Mouse (Mus musculus) forebrain, embryonic 15.5 days (tissue): ENCODE measurements at regions not wholly inside any gene's neighbourhood (a gene's known extent, or its start where the extent isn't known, plus 50 kb on each side); places are given as distances from the start of the nearest gene placed in this dataset.

Experiments used
- ATAC-seq: fragments of 200-750 bp; cut with Nextera tagmentation; replicated peaks from 2 replicates; pipeline ENCODE4 v1.8.0; 2017; ENCODE audit warnings: mild to moderate bottlenecking, moderate TSS enrichment, moderate library complexity
- H3K27ac ChIP-seq: fragments of 300-500 bp; sonication (generic); replicated peaks from 2 replicates; pipeline ENCODE4 v1.5.1; 2015; ENCODE audit warnings: mild to moderate bottlenecking, inconsistent platforms
- H3K27me3 ChIP-seq: fragments of 300-500 bp; sonication (generic); 2 replicates; pipeline ENCODE4 v1.6.1; 2015; ENCODE audit warnings: inconsistent platforms
- H3K36me3 ChIP-seq: fragments of 300-500 bp; sonication (generic); 2 replicates; pipeline ENCODE4 v1.6.1; 2015; ENCODE audit warnings: mild to moderate bottlenecking, inconsistent platforms
- H3K4me1 ChIP-seq: fragments of 300-500 bp; sonication (generic); 2 replicates; pipeline ENCODE4 v1.6.1; 2015; ENCODE audit warnings: inconsistent platforms
- H3K4me2 ChIP-seq: fragments of 300-500 bp; sonication (generic); replicated peaks from 2 replicates; pipeline ENCODE4 v1.6.1; 2015; ENCODE audit warnings: mild to moderate bottlenecking, inconsistent platforms
- H3K4me3 ChIP-seq: fragments of 300-500 bp; sonication (generic); 2 replicates; pipeline ENCODE4 v1.5.1; 2015; ENCODE audit warnings: mild to moderate bottlenecking, inconsistent platforms
- H3K9ac ChIP-seq: fragments of 300-500 bp; sonication (generic); replicated peaks from 2 replicates; pipeline ENCODE4 v1.6.1; 2015; ENCODE audit warnings: mild to moderate bottlenecking, inconsistent platforms
- H3K9me3 ChIP-seq: fragments of 300-500 bp; sonication (generic); 2 replicates; pipeline ENCODE4 v1.6.1; 2016; ENCODE audit warnings: inconsistent platforms
- WGBS: fragments of 180-500 bp; shearing (Covaris S2); methylation state at CpG from one replicate; pipeline ENCODE4 v1.1.7; 2015; ENCODE audit warnings: mixed read lengths; 5-methylcytosine and 5-hydroxymethylcytosine counted together

GRCm38 (mm10) chr2:158956888-158957287, 162.3 kb downstream of the Dhx35 start:
- Histone ChIP-seq H3K27ac (peak overlapping the region; percentile 55; the same call in 1 of the 2 replicates), H3K36me3 (no peaks in the 10 kb centered on the region), H3K9me3 (no peaks in the 10 kb centered on the region), H3K27me3 (no peaks in the 10 kb centered on the region), H3K4me3 (no peak overlapping the region), H3K4me2 (no peak overlapping the region), H3K4me1 (peaks cover 11% of the 10 kb centered on the region), H3K9ac (no peak overlapping the region)
- peak; percentile 63 for ATAC-seq
- whole genome bisulfite sequencing = 32% methylated on average over 11 of the region's 11 CpGs

- Histone ChIP-seq H3K4me1 (peaks cover 8% of the 10 kb centered on the region), H3K9ac (no peak overlapping the region), H3K4me2 (no peak overlapping the region), H3K27me3 (no peaks in the 10 kb centered on the region), H3K9me3 (no peaks in the 10 kb centered on the region), H3K36me3 (no peaks in the 10 kb centered on the region), H3K27ac (peak overlapping the region; percentile 38; the same call in 1 of the 2 replicates), H3K4me3 (no peak overlapping the region)
- ATAC-seq = peak; percentile 71
- WGBS = 31% methylated on average over 6 of the region's 6 CpGs
These were observed 170.5 kb downstream of the Dhx35 start for GRCm38 (mm10) chr2:158965003-158965665.

- Histone ChIP-seq H3K27ac (no peak overlapping the region), H3K27me3 (no peaks in the 10 kb centered on the region), H3K4me3 (no peak overlapping the region), H3K4me2 (no peak overlapping the region), H3K4me1 (peaks cover 10% of the 10 kb centered on the region; the same call in 1 of the 2 replicates), H3K36me3 (no peaks in the 10 kb centered on the region), H3K9me3 (no peaks in the 10 kb centered on the region), H3K9ac (no peak overlapping the region)
- 11% methylated on average over 2 of the region's 2 CpGs for WGBS
- ATAC-seq = no peak
These were observed 177.6 kb downstream of the Dhx35 start for GRCm38 (mm10) chr2:158972178-158972577.

DNA sequence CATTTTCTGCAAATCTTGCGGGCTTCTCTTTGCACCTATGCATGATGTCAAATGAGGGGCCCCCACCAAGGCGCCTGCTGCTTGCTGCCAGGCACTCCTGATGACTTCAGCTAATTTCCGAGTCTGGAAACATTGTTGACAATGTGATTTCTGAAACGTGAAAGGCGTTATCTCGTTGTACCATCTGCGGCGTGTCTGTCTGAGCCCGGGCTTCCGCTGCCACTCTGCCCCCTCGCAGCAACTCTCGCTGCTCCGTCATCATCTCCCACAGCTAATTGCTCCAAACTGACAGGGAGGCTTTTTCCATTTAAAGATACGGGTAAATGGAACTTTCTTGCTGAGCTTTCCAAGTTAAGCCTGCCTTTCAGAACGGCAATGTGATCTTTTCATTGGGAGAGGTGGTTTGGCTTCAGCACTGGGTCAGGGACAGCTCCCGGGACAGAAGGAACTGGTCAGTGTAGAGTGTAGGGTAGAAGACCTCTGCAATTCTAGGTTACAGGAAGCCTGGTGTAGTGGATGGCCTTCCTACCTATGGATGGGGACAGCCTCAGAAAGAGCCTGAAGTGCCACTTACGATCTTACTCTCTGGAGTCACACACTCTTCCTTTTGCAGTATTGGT, 191.0 kb downstream of the Dhx35 start:
- H3K4me3 ChIP-seq = no peak overlapping the region
- no peak overlapping the region for H3K4me2 ChIP-seq

DNA sequence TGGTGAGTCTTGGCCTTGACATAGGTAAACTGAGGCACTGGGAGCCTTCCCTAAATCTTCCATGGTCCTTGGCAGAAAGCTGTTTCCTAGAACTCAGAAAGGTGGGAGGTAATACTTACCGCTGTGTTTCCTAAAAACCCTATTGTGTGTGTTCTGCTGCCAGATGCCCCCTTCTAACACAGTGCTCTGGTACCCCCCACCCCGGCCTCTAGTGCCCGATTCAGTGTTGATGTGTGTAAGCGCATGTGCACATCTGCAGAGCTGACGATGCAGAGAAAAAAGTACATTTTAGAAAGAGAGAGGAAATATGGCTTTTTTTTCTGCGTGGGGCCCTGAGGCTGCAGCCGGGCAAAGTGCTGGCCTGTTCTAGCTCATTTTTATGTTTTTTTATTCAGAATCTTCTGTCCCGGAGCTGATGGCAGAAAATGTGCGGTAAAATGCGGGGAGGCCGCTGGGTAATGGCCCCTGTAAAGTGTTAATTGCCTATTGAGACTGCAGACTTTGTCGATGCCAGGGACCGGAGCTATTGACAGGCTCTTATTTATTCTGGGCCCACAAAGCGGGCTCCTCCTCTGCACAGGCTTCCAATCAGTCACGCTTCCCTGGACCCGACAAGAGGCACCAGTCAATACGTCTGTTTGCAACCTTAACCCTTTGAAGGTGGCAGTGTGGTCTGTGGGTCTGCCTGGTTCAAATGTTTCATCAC, 208.0 kb downstream of the Dhx35 start:
- Histone ChIP-seq H3K27ac (peak overlapping the region; percentile 69), H3K4me1 (peaks cover 29% of the 10 kb centered on the region), H3K9me3 (no peaks in the 10 kb centered on the region), H3K27me3 (no peaks in the 10 kb centered on the region), H3K4me2 (peak overlapping the region; percentile 39), H3K9ac (peak overlapping the region; percentile 12; the same call in 1 of the 2 replicates), H3K36me3 (no peaks in the 10 kb centered on the region), H3K4me3 (peak overlapping the region; percentile 19)
- peak; percentile 83 for ATAC-seq
- WGBS = 2% methylated on average over 17 of the region's 17 CpGs

More for the DNA sequence above, 191.0 kb downstream of the Dhx35 start:
- no peaks in the 10 kb centered on the region for H3K27me3 ChIP-seq
- WGBS = 39% methylated on average over 17 of the region's 17 CpGs
- H3K4me1 ChIP-seq = peaks cover 8% of the 10 kb centered on the region
- 0 out of 2 replicates have a peak overlapping the region, but pooled peaks have one; percentile 33 for H3K27ac ChIP-seq
- H3K9ac ChIP-seq = no peak overlapping the region
- ATAC-seq = no peak
- H3K36me3 ChIP-seq = no peaks in the 10 kb centered on the region
- H3K9me3 ChIP-seq = no peaks in the 10 kb centered on the region

- Histone ChIP-seq H3K4me1 (peaks cover 29% of the 10 kb centered on the region), H3K27me3 (no peaks in the 10 kb centered on the region), H3K9me3 (no peaks in the 10 kb centered on the region), H3K9ac (0 out of 2 replicates have a peak overlapping the region, but pooled peaks have one; percentile 12), H3K4me2 (peak overlapping the region; percentile 39), H3K27ac (peak overlapping the region; percentile 69), H3K36me3 (no peaks in the 10 kb centered on the region), H3K4me3 (0 out of 2 replicates have a peak overlapping the region, but pooled peaks have one; percentile 19)
- 19% methylated on average over 4 of the region's 4 CpGs for WGBS
- peak; percentile 2; the same call in 1 of the 2 replicates for ATAC-seq
These were observed 208.5 kb downstream of the Dhx35 start for GRCm38 (mm10) chr2:159003187-159003497.

GRCm38 (mm10) chr2:159004417-159004816, 209.8 kb downstream of the Dhx35 start:
- H3K4me1 ChIP-seq = peaks cover 29% of the 10 kb centered on the region
- no peak overlapping the region for H3K4me3 ChIP-seq
- ATAC-seq = peak; percentile 62
- no peak overlapping the region for H3K9ac ChIP-seq
- no peak overlapping the region for H3K4me2 ChIP-seq
- H3K27me3 ChIP-seq = no peaks in the 10 kb centered on the region
- no peaks in the 10 kb centered on the region for H3K36me3 ChIP-seq
- peak overlapping the region; percentile 65 for H3K27ac ChIP-seq
- WGBS = 24% methylated on average over 9 of the region's 9 CpGs
- H3K9me3 ChIP-seq = no peaks in the 10 kb centered on the region

- Histone ChIP-seq H3K9ac (no peak overlapping the region), H3K4me1 (no peaks in the 10 kb centered on the region), H3K4me3 (no peak overlapping the region), H3K36me3 (no peaks in the 10 kb centered on the region), H3K9me3 (no peaks in the 10 kb centered on the region), H3K27me3 (no peaks in the 10 kb centered on the region), H3K27ac (no peak overlapping the region), H3K4me2 (no peak overlapping the region)
- WGBS = 88% methylated on average over 4 of the region's 4 CpGs
- no peak for ATAC-seq
These were observed 218.1 kb downstream of the Dhx35 start for GRCm38 (mm10) chr2:159012725-159013124.

GRCm38 (mm10) chr2:159014553-159014952, 219.9 kb downstream of the Dhx35 start:
- no peaks in the 10 kb centered on the region for H3K27me3 ChIP-seq
- H3K4me2 ChIP-seq = no peak overlapping the region
- no peaks in the 10 kb centered on the region for H3K36me3 ChIP-seq
- WGBS = 84% methylated on average over 8 of the region's 8 CpGs
- H3K9me3 ChIP-seq = no peaks in the 10 kb centered on the region
- no peak overlapping the region for H3K9ac ChIP-seq
- H3K27ac ChIP-seq = no peak overlapping the region
- H3K4me1 ChIP-seq = no peaks in the 10 kb centered on the region
- H3K4me3 ChIP-seq = no peak overlapping the region
- no peak for ATAC-seq

DNA sequence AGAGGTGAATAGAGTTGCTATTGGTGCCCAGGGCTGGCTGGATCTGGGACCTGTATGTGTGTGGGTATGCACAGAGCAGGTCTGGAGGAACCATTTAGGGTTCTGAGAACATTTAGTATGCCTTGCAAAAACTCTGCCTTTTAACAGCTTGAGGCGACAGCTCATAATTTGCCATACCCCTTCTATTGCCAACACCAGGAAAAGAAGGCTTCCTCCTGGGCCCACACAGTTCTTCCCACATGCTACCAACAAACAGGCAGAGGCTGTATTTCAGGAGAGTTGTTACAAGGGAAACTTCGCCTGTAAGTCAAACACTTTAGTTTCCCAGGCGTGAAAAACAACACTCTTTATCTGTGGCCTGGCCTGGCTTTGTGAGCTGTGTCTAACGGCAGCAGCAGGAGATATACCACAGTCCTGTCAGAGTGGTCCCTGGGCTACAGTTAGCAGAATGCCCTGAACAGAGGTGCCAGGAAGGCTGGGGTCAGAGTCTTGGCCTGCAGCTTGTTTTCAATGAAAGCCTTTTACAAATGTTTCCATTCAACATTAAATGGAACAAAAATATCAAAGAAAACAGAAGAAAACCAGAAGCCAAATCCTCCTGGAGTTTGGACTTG, 225.4 kb downstream of the Dhx35 start:
- Histone ChIP-seq H3K27me3 (no peaks in the 10 kb centered on the region), H3K36me3 (no peaks in the 10 kb centered on the region), H3K9me3 (no peaks in the 10 kb centered on the region), H3K4me2 (no peak overlapping the region), H3K27ac (no peak overlapping the region), H3K9ac (no peak overlapping the region), H3K4me1 (0 out of 2 replicates have a peak, but pooled peaks cover 3% of the 10 kb centered on the region), H3K4me3 (no peak overlapping the region)
- no peak for ATAC-seq
- WGBS = 45% methylated on average over 4 of the region's 4 CpGs

DNA sequence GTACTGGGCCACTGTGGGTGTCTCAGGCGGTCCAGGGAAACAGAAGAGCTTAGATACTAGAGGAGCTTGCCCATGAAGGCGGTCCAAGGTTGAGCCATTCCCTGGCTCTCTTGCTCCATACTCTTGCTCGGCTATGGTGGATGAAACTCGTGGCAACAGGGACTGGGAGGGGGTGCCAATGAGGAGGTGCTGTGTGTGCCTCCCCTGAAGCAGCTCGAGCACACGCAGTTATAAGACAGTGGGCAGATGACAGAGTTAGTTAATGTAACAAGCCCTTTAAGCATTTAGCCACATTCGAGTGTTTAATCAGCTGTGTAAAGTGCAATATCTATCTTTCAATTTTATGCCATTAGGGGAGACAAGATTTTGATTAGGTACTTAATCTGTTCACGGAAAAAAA, 237.5 kb downstream of the Dhx35 start:
- Histone ChIP-seq H3K9me3 (no peaks in the 10 kb centered on the region), H3K27ac (no peak overlapping the region), H3K4me3 (no peak overlapping the region), H3K27me3 (no peaks in the 10 kb centered on the region), H3K4me2 (no peak overlapping the region), H3K9ac (no peak overlapping the region), H3K4me1 (no peaks in the 10 kb centered on the region), H3K36me3 (no peaks in the 10 kb centered on the region)
- ATAC-seq = no peak
- WGBS = 55% methylated on average over 8 of the region's 8 CpGs

DNA sequence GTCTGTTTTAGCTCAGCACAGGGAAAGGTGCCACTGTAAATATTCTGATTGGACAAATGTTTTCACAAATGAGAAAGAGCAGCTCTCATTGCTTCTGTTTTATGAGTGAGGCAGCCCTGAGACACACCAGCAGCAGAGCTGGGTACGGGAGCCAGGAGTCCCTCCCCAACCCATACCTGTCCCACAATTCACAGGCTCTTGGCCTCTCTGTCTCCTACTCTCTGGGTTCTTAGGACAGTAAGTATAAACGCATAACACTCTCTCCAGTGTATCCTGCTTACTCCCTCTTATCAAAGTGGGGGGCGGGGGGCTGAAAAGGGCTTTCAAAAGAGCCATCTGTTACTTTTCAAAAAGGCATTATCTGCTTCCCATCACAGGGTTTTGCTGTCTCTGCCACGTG, 245.3 kb downstream of the Dhx35 start:
- peak; percentile 41; the same call in 1 of the 2 replicates for ATAC-seq
- H3K27me3 ChIP-seq = no peaks in the 10 kb centered on the region
- no peaks in the 10 kb centered on the region for H3K9me3 ChIP-seq
- H3K4me2 ChIP-seq = no peak overlapping the region
- no peak overlapping the region for H3K4me3 ChIP-seq
- H3K36me3 ChIP-seq = no peaks in the 10 kb centered on the region
- H3K27ac ChIP-seq = no peak overlapping the region
- WGBS = 43% methylated on average over 4 of the region's 4 CpGs
- H3K4me1 ChIP-seq = peaks cover 7% of the 10 kb centered on the region; the same call in 1 of the 2 replicates
- H3K9ac ChIP-seq = no peak overlapping the region
